Mouse (Mus musculus): ENCODE data around the gene Gtsf1l. TPM values are rescaled to one million over a fixed set of nuclear protein-coding genes. Genes with fewer than 3 reads are reported as not detected.

The Gtsf1l gene
- polyA plus RNA-seq, 1 experiment from 2014 or later = 0.22 TPM

- Histone ChIP-seq H3K4me1 (ENCODE audit: control insufficient read depth, insufficient read depth, low read length) (no peaks in the 10 kb centered on the region; the same call in 1 of the 2 replicates), H3K4me3 (ENCODE audit: low read depth, low read length) (no peak overlapping the region), H3K4me2 (ENCODE audit: low read length) (no peak overlapping the region), H3K9me3 (replicated peaks; ENCODE audit: control insufficient read depth, low read length) (no peaks in the 10 kb centered on the region), H3K27ac (ENCODE audit: low read depth, low read length) (no peak overlapping the region), H3K27me3 (replicated peaks; ENCODE audit: control insufficient read depth, insufficient read depth, low read length) (no peaks in the 10 kb centered on the region), H3K9ac (ENCODE audit: low read length) (no peak overlapping the region), H3K36me3 (ENCODE audit: control insufficient read depth, insufficient read depth, low read length) (no peaks in the 10 kb centered on the region)
- DNase-seq (ENCODE audit: low spot score) (no peak), ATAC-seq (no peak)
- WGBS = 65% methylated on average over 8 of the region's 8 CpGs
Measured at GRCm38 (mm10) chr2:163099919-163100318, 12.3 kb upstream of the Gtsf1l start.

DNA sequence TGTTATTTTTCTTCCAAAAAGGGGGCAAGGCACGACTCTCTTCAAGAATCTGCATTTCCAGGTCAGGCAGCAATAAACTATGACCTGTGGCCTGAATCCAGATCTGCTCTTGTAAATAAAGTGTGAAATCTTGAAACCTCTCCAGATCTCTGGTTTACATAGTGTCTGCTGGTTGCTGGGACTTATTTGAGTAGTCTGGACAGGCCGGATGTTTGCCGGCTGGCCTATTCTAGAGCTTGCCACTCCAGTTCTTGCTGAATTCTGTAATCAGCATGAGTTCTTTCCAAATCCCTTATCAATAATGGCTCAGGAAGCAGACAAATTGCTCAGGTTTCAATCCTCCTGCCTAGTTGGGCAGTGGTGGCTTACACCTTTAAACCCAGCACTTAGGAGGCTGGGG, 8.1 kb upstream of the Gtsf1l start:
- Histone ChIP-seq H3K36me3 (ENCODE audit: control insufficient read depth, insufficient read depth, low read length) (no peaks in the 10 kb centered on the region), H3K4me2 (ENCODE audit: low read length) (no peak overlapping the region), H3K27me3 (replicated peaks; ENCODE audit: control insufficient read depth, insufficient read depth, low read length) (no peaks in the 10 kb centered on the region), H3K9ac (ENCODE audit: low read length) (no peak overlapping the region), H3K27ac (ENCODE audit: low read depth, low read length) (no peak overlapping the region), H3K4me3 (ENCODE audit: low read depth, low read length) (no peak overlapping the region), H3K9me3 (replicated peaks; ENCODE audit: control insufficient read depth, low read length) (no peaks in the 10 kb centered on the region), H3K4me1 (ENCODE audit: control insufficient read depth, insufficient read depth, low read length) (no peaks in the 10 kb centered on the region)
- 73% methylated on average over 3 of the region's 3 CpGs for WGBS
- no peak for ATAC-seq
- no peak for DNase-seq (ENCODE audit: low spot score)

DNA sequence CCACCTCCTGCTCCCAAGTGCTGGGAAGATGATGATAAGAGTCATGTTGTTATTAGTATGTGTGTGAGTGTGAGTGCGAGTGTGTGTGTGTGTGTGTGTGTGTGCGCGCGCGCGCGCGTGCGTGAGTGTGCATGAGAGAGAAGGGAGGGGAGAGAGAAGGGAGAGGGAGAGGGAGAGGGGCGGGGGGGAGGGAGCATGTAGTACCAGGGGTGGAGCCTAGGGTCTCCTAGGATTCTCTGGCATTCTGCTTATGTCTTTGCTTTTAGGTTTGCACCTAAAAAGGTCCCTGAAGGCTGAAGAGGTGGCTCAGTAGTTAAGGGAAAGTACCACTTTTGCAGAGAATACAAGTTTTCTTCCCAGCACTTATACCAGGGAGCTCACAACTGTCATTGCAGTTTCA, 7.3 kb upstream of the Gtsf1l start:
- Histone ChIP-seq H3K9me3 (replicated peaks; ENCODE audit: control insufficient read depth, low read length) (no peaks in the 10 kb centered on the region), H3K4me2 (ENCODE audit: low read length) (no peak overlapping the region), H3K9ac (ENCODE audit: low read length) (no peak overlapping the region), H3K27me3 (replicated peaks; ENCODE audit: control insufficient read depth, insufficient read depth, low read length) (no peaks in the 10 kb centered on the region), H3K27ac (ENCODE audit: low read depth, low read length) (no peak overlapping the region), H3K4me1 (ENCODE audit: control insufficient read depth, insufficient read depth, low read length) (no peaks in the 10 kb centered on the region), H3K4me3 (ENCODE audit: low read depth, low read length) (no peak overlapping the region), H3K36me3 (ENCODE audit: control insufficient read depth, insufficient read depth, low read length) (no peaks in the 10 kb centered on the region)
- ATAC-seq (no peak), DNase-seq (ENCODE audit: low spot score) (no peak)
- 91% methylated on average over 10 of the region's 10 CpGs for WGBS

GRCm38 (mm10) chr2:163089475-163090123, 1.9 kb upstream of the Gtsf1l start:
- Histone ChIP-seq H3K27ac (ENCODE audit: low read depth, low read length) (no peak overlapping the region), H3K4me1 (ENCODE audit: control insufficient read depth, insufficient read depth, low read length) (no peaks in the 10 kb centered on the region), H3K4me2 (ENCODE audit: low read length) (no peak overlapping the region), H3K9me3 (replicated peaks; ENCODE audit: control insufficient read depth, low read length) (no peaks in the 10 kb centered on the region), H3K9ac (ENCODE audit: low read length) (no peak overlapping the region), H3K4me3 (ENCODE audit: low read depth, low read length) (no peak overlapping the region), H3K27me3 (replicated peaks; ENCODE audit: control insufficient read depth, insufficient read depth, low read length) (no peaks in the 10 kb centered on the region), H3K36me3 (ENCODE audit: control insufficient read depth, insufficient read depth, low read length) (no peaks in the 10 kb centered on the region)
- 76% methylated on average over 5 of the region's 5 CpGs for WGBS
- no peak for DNase-seq (ENCODE audit: low spot score)
- no peak for ATAC-seq

- Histone ChIP-seq H3K4me2 (ENCODE audit: low read length) (no peak overlapping the region), H3K9me3 (replicated peaks; ENCODE audit: control insufficient read depth, low read length) (no peaks in the 10 kb centered on the region), H3K4me3 (ENCODE audit: low read depth, low read length) (no peak overlapping the region), H3K27ac (ENCODE audit: low read depth, low read length) (no peak overlapping the region), H3K27me3 (replicated peaks; ENCODE audit: control insufficient read depth, insufficient read depth, low read length) (no peaks in the 10 kb centered on the region), H3K36me3 (ENCODE audit: control insufficient read depth, insufficient read depth, low read length) (no peaks in the 10 kb centered on the region), H3K4me1 (ENCODE audit: control insufficient read depth, insufficient read depth, low read length) (no peaks in the 10 kb centered on the region), H3K9ac (ENCODE audit: low read length) (no peak overlapping the region)
- DNase-seq (ENCODE audit: low spot score) (no peak), ATAC-seq (no peak)
- 89% methylated on average over 8 of the region's 8 CpGs for WGBS
Measured at GRCm38 (mm10) chr2:163086561-163086960, 1.1 kb downstream of the Gtsf1l start.

- Histone ChIP-seq H3K9ac (ENCODE audit: low read length) (no peak overlapping the region), H3K9me3 (replicated peaks; ENCODE audit: control insufficient read depth, low read length) (no peaks in the 10 kb centered on the region), H3K27ac (ENCODE audit: low read depth, low read length) (no peak overlapping the region), H3K36me3 (ENCODE audit: control insufficient read depth, insufficient read depth, low read length) (no peaks in the 10 kb centered on the region), H3K4me2 (ENCODE audit: low read length) (no peak overlapping the region), H3K4me1 (ENCODE audit: control insufficient read depth, insufficient read depth, low read length) (no peaks in the 10 kb centered on the region), H3K4me3 (ENCODE audit: low read depth, low read length) (no peak overlapping the region), H3K27me3 (replicated peaks; ENCODE audit: control insufficient read depth, insufficient read depth, low read length) (no peaks in the 10 kb centered on the region)
- DNase-seq (ENCODE audit: low spot score) = no peak
- WGBS = 86% methylated on average over 6 of the region's 6 CpGs
- no peak for ATAC-seq
Measured at GRCm38 (mm10) chr2:163085047-163085446, 2.6 kb downstream of the Gtsf1l start.

GRCm38 (mm10) chr2:163084519-163084918, 3.1 kb downstream of the Gtsf1l start:
- H3K27ac ChIP-seq (ENCODE audit: low read depth, low read length) = no peak overlapping the region
- H3K4me3 ChIP-seq (ENCODE audit: low read depth, low read length) = no peak overlapping the region
- H3K4me2 ChIP-seq (ENCODE audit: low read length) = no peak overlapping the region
- DNase-seq (ENCODE audit: low spot score) (no peak), ATAC-seq (no peak)
- H3K9me3 ChIP-seq (replicated peaks; ENCODE audit: control insufficient read depth, low read length) = no peaks in the 10 kb centered on the region
- H3K4me1 ChIP-seq (ENCODE audit: control insufficient read depth, insufficient read depth, low read length) = no peaks in the 10 kb centered on the region
- H3K9ac ChIP-seq (ENCODE audit: low read length) = no peak overlapping the region
- H3K27me3 ChIP-seq (replicated peaks; ENCODE audit: control insufficient read depth, insufficient read depth, low read length) = no peaks in the 10 kb centered on the region
- 92% methylated on average over 3 of the region's 3 CpGs for WGBS
- H3K36me3 ChIP-seq (ENCODE audit: control insufficient read depth, insufficient read depth, low read length) = 0 out of 2 replicates have a peak, but pooled peaks cover 3% of the 10 kb centered on the region

GRCm38 (mm10) chr2:163082591-163082990, 5.1 kb downstream of the Gtsf1l start:
- WGBS = 93% methylated on average over 5 of the region's 5 CpGs
- Histone ChIP-seq H3K9ac (ENCODE audit: low read length) (no peak overlapping the region), H3K9me3 (replicated peaks; ENCODE audit: control insufficient read depth, low read length) (no peaks in the 10 kb centered on the region)

DNA sequence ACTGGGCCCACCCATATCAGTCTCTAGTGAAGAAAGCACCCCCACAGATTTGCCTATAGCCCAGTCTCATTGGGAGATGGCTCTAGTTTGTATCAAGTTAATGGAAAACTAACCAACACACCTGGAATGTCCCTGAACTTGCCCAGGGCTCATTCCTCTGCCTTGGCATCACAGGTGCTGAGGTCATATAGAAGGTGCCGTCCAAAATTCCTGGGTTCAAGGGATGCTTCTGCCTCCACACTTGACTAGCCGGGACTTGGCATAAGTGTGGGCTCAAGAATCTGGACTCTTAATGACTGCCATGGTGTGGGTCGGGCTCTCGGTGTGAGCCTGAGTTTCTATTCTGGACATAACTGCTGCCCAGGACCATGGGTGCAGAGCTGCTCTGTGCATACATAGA, 8.6 kb downstream of the Gtsf1l start:
- Histone ChIP-seq H3K9ac (ENCODE audit: low read length) (no peak overlapping the region), H3K4me3 (ENCODE audit: low read depth, low read length) (no peak overlapping the region), H3K4me2 (ENCODE audit: low read length) (no peak overlapping the region), H3K27me3 (replicated peaks; ENCODE audit: control insufficient read depth, insufficient read depth, low read length) (no peaks in the 10 kb centered on the region), H3K4me1 (ENCODE audit: control insufficient read depth, insufficient read depth, low read length) (no peaks in the 10 kb centered on the region), H3K9me3 (replicated peaks; ENCODE audit: control insufficient read depth, low read length) (no peaks in the 10 kb centered on the region), H3K27ac (ENCODE audit: low read depth, low read length) (no peak overlapping the region), H3K36me3 (ENCODE audit: control insufficient read depth, insufficient read depth, low read length) (peaks cover 24% of the 10 kb centered on the region)
- ATAC-seq (no peak), DNase-seq (ENCODE audit: low spot score) (no peak)
- 97% methylated on average over 4 of the region's 4 CpGs for WGBS

More at GRCm38 (mm10) chr2:163082591-163082990, 5.1 kb downstream of the Gtsf1l start:
- Histone ChIP-seq H3K27me3 (replicated peaks; ENCODE audit: control insufficient read depth, insufficient read depth, low read length) (no peaks in the 10 kb centered on the region), H3K36me3 (ENCODE audit: control insufficient read depth, insufficient read depth, low read length) (0 out of 2 replicates have a peak, but pooled peaks cover 7% of the 10 kb centered on the region), H3K4me1 (ENCODE audit: control insufficient read depth, insufficient read depth, low read length) (no peaks in the 10 kb centered on the region), H3K4me2 (ENCODE audit: low read length) (no peak overlapping the region), H3K4me3 (ENCODE audit: low read depth, low read length) (no peak overlapping the region), H3K27ac (ENCODE audit: low read depth, low read length) (no peak overlapping the region)
- ATAC-seq (no peak), DNase-seq (ENCODE audit: low spot score) (no peak)

All from forebrain, embryonic 14.5 days (tissue).